Mouse (Mus musculus): Measurements from ENCODE around the gene Unkl. TPM values are rescaled to one million over a fixed set of nuclear protein-coding genes. Genes with fewer than 3 reads are reported as not detected.

Gene Unkl
- polyA plus RNA-seq, 1 experiment from 2014 or later, result 7.0 TPM

GRCm38 (mm10) chr17:25235635-25236034 lies 47.4 kb downstream of the Unkl start:
- Histone ChIP-seq H3K27ac (no peak overlapping the region), H3K4me3 (replicated peaks; ENCODE audit: low read depth, low read length) (no peak overlapping the region), H3K27me3 (ENCODE audit: insufficient read depth, low read length) (no peaks in the 10 kb centered on the region), H3K9me3 (replicated peaks; ENCODE audit: low read length) (no peaks in the 10 kb centered on the region), H3K4me2 (ENCODE audit: low read length) (no peak overlapping the region), H3K36me3 (ENCODE audit: insufficient read depth, low read length) (peaks cover 14% of the 10 kb centered on the region), H3K4me1 (replicated peaks; ENCODE audit: insufficient read depth, low read length) (peaks cover 6% of the 10 kb centered on the region; the same call in 1 of the 2 replicates), H3K9ac (ENCODE audit: low read depth, low read length) (no peak overlapping the region)
- WGBS, result 85% methylated on average over 9 of the region's 9 CpGs
- DNase-seq (ENCODE audit: low spot score), result no peak
- no peak for ATAC-seq (replicated peaks; ENCODE audit: low FRiP score, low read depth)
- no peak for TF ChIP-seq CTCF (IDR thresholded peaks at IDR 0.05; ENCODE audit: low read depth)

GRCm38 (mm10) chr17:25239695-25240636 lies 51.8 kb downstream of the Unkl start, which contains the start of the genes Gnptg and Tsr3:
Gene Gnptg, minus strand, starts transcription at chr17:25240124.
Gene Tsr3, plus strand, starts transcription at chr17:25240170.
- 0% methylated on average over 78 of the region's 80 CpGs for WGBS
- peak; percentile 78 for ATAC-seq (replicated peaks; ENCODE audit: low FRiP score, low read depth)

GRCm38 (mm10) chr17:25243131-25243780 lies 55.1 kb downstream of the Unkl start:
- WGBS, result 87% methylated on average over 11 of the region's 11 CpGs
- no peaks in the 10 kb centered on the region for H3K27me3 ChIP-seq (ENCODE audit: insufficient read depth, low read length)
- DNase-seq (ENCODE audit: low spot score) (no peak), ATAC-seq (replicated peaks; ENCODE audit: low FRiP score, low read depth) (no peak)
- peaks cover 17% of the 10 kb centered on the region for H3K36me3 ChIP-seq (ENCODE audit: insufficient read depth, low read length)
- peak; percentile 40; the same call in 1 of the 2 replicates for TF ChIP-seq CTCF (IDR thresholded peaks at IDR 0.05; ENCODE audit: low read depth)
- H3K9ac ChIP-seq (ENCODE audit: low read depth, low read length), result no peak overlapping the region
- H3K4me1 ChIP-seq (replicated peaks; ENCODE audit: insufficient read depth, low read length), result peaks cover 11% of the 10 kb centered on the region
- no peaks in the 10 kb centered on the region for H3K9me3 ChIP-seq (replicated peaks; ENCODE audit: low read length)
- no peak overlapping the region for H3K4me2 ChIP-seq (ENCODE audit: low read length)
- no peak overlapping the region for H3K27ac ChIP-seq
- H3K4me3 ChIP-seq (replicated peaks; ENCODE audit: low read depth, low read length), result no peak overlapping the region

More at GRCm38 (mm10) chr17:25239695-25240636, 51.8 kb downstream of the Unkl start, which contains the start of the genes Gnptg and Tsr3:
- peak within 1 kb of the TSS; percentile 89 for H3K4me3 ChIP-seq (replicated peaks; ENCODE audit: low read depth, low read length)
- peak within 1 kb of the TSS; percentile 79 for H3K4me2 ChIP-seq (ENCODE audit: low read length)
- peak; percentile 94 for DNase-seq (ENCODE audit: low spot score)
- TF ChIP-seq CTCF (IDR thresholded peaks at IDR 0.05; ENCODE audit: low read depth), result 0 out of 2 replicates have a peak, but pooled peaks have one; percentile 1
- peak within 1 kb of the TSS; percentile 81 for H3K27ac ChIP-seq
- no peaks in the 10 kb centered on the region for H3K27me3 ChIP-seq (ENCODE audit: insufficient read depth, low read length)
- peaks cover 25% of the 10 kb centered on the region for H3K36me3 ChIP-seq (ENCODE audit: insufficient read depth, low read length)
- peak within 1 kb of the TSS; percentile 76 for H3K9ac ChIP-seq (ENCODE audit: low read depth, low read length)
- no peaks in the 10 kb centered on the region for H3K9me3 ChIP-seq (replicated peaks; ENCODE audit: low read length)
- peaks cover 11% of the 10 kb centered on the region for H3K4me1 ChIP-seq (replicated peaks; ENCODE audit: insufficient read depth, low read length)

GRCm38 (mm10) chr17:25244239-25244638 lies 56.0 kb downstream of the Unkl start:
- ATAC-seq (replicated peaks; ENCODE audit: low FRiP score, low read depth), result no peak
- H3K9me3 ChIP-seq (replicated peaks; ENCODE audit: low read length), result no peaks in the 10 kb centered on the region

GRCm38 (mm10) chr17:25248033-25248750 lies 60.0 kb downstream of the Unkl start:
- H3K27ac ChIP-seq, result no peak overlapping the region
- no peak overlapping the region for H3K4me2 ChIP-seq (ENCODE audit: low read length)
- peaks cover 5% of the 10 kb centered on the region; the same call in 1 of the 2 replicates for H3K36me3 ChIP-seq (ENCODE audit: insufficient read depth, low read length)
- TF ChIP-seq CTCF (IDR thresholded peaks at IDR 0.05; ENCODE audit: low read depth), result no peak
- H3K4me1 ChIP-seq (replicated peaks; ENCODE audit: insufficient read depth, low read length), result no peaks in the 10 kb centered on the region
- H3K9me3 ChIP-seq (replicated peaks; ENCODE audit: low read length), result no peaks in the 10 kb centered on the region
- DNase-seq (ENCODE audit: low spot score), result no peak
- H3K9ac ChIP-seq (ENCODE audit: low read depth, low read length), result no peak overlapping the region
- 77% methylated on average over 18 of the region's 18 CpGs for WGBS
- no peak overlapping the region for H3K4me3 ChIP-seq (replicated peaks; ENCODE audit: low read depth, low read length)
- H3K27me3 ChIP-seq (ENCODE audit: insufficient read depth, low read length), result 0 out of 2 replicates have a peak, but pooled peaks cover 2% of the 10 kb centered on the region
- ATAC-seq (replicated peaks; ENCODE audit: low FRiP score, low read depth), result no peak

More at GRCm38 (mm10) chr17:25244239-25244638, 56.0 kb downstream of the Unkl start:
- H3K4me3 ChIP-seq (replicated peaks; ENCODE audit: low read depth, low read length), result no peak overlapping the region
- no peak overlapping the region for H3K9ac ChIP-seq (ENCODE audit: low read depth, low read length)
- H3K27ac ChIP-seq, result no peak overlapping the region
- no peak overlapping the region for H3K4me2 ChIP-seq (ENCODE audit: low read length)
- H3K4me1 ChIP-seq (replicated peaks; ENCODE audit: insufficient read depth, low read length), result peaks cover 8% of the 10 kb centered on the region
- TF ChIP-seq CTCF (IDR thresholded peaks at IDR 0.05; ENCODE audit: low read depth), result no peak
- 75% methylated on average over 16 of the region's 16 CpGs for WGBS
- H3K36me3 ChIP-seq (ENCODE audit: insufficient read depth, low read length), result peaks cover 17% of the 10 kb centered on the region
- no peak for DNase-seq (ENCODE audit: low spot score)
- H3K27me3 ChIP-seq (ENCODE audit: insufficient read depth, low read length), result no peaks in the 10 kb centered on the region

All from kidney, postnatal 0 days (tissue).